Mouse (Mus musculus) frontal cortex, postnatal 10 days (tissue): ENCODE measurements around the gene Tmem217.
"Not testable (repeated sequence)": the region's sequence is repeated elsewhere in the genome, so short reads cannot be mapped to it uniquely, and the experiment has no call there.

Source experiments
- DNase-seq, 2 experiments: peaks; one replicate each; pipeline ENCODE4 v3.0.0; 2022; ENCODE audit warnings: low spot score in 2 of 2, mixed read lengths in 1 of 2

Gene Tmem217

DNA sequence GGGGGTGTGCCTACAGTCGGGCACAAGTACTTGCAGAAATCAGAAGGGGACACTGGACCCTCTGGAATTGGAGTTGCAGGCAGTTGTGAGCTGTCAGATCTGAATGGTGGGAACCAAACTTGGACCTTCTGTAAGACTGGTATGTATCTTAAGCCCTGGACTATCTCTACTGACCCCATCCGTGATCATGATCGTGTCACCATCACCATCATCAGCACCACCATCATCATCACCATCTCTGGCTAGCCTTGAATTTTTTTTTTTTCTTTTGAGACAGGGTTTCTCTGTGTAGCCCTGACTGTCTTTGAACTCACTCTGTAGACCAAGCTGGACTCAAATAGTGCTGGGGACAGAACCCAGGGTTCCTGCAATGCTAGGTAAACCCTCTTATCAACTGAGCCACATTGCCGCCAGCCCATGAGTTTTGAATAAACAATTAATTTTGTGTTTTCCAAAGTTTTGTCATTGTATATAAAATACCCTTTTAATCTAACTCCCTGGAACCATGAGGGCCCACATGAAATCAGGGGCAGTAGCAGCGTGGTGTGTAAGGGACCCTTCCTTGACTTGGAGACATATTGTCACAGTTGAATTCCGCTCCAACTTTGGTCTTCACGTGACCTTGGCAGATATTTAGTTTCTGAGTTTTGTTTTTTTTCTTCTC is 50.0 kb downstream of the Tmem217 start:
- no peak for DNase-seq

DNA sequence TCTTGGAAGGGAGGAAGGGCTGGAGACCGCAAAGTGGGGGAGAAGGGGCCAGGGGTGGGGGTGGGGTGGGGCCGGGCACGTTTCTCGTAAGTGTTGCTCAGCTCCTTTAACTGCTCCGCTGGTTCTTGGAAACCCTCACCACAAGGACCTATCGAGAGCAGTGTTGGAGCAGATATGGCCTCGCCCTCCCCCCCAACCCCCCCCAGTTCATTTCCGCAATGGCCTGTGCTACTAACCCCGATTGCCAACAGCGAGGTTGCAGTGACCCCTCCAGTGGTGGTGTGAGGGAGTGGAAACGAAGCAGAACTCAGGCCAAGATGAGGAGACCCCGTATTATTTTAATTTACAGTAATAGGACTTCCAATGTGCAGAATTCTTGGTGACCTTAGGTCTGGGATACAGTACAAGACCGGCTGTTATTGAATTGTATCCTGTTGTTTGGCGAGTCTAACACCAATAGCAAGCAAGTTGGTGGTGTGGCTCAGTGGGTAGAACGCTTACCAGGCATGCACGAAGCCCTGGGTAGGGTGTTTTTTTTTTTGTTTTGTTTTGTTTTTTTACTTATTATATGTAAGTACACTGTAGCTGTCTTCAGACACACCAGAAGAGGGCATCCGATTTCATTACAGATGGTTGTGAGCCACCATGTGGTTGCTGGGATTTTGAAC is 51.2 kb downstream of the Tmem217 start:
- no peak for DNase-seq

DNA sequence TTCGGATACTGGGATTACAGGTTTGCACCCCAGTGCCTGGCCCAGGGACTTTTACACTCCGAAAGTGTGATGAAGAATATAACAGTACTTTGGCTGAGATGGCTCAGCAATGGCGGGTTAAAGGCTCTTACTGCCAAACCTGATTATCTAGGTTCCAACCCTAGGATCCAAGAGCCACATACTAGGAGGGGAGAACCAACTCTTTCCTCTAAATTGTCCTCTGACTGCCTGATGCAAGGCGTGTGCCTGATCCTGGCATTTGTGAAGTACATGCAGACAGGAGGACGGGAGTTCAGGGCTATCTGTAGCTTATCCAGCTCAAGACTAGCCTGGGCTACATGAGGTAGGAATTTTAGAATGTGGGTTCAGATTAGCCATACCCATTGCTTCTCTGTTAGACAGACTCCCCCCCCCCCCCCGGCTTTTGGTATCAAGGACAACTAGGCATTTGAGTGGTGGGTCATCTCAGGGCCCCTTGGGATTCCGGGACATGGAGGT is 51.9 kb downstream of the Tmem217 start:
- DNase-seq = no peak

DNA sequence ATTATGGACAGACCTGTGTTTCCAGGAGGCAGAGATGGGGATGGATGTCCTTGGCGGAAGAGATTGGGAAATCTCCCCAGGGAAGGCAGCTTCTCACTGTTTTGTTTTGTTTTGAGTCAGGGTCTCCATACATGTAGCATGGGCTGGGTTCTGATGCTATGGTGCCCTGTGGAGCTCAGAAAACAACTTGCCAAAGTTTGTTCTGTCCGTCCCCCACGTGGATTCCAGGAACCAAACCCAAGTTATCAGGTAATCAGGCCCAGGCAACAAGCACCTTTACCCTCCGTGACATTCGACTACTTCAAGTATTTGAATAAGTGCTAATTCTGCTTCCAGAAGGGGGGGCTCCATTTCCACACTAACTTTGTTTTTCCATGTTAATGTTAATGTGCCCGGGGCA is 52.7 kb downstream of the Tmem217 start:
- DNase-seq = no peak

- not testable (repeated sequence) for DNase-seq
Observed at GRCm38 (mm10) chr17:29498952-29499351, 53.2 kb downstream of the Tmem217 start.

- DNase-seq = no peak
Observed at GRCm38 (mm10) chr17:29498028-29498427, 54.2 kb downstream of the Tmem217 start.

- not testable (repeated sequence) for DNase-seq
Observed at GRCm38 (mm10) chr17:29497481-29497880, 54.7 kb downstream of the Tmem217 start.

DNA sequence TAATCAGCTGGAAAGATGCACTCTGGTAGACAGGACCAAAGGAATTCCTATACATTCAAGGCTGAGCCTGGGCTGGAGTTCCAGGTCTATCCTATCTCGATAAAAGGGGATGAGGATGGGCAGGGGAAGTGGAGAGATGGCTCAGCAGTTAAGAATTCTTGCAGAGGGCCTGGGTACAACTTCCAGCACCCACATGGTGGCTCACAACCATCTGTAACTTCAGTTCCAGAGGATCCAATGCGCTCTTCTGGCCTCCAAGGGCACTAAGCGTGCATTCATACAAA is 55.2 kb downstream of the Tmem217 start:
- no peak for DNase-seq

DNA sequence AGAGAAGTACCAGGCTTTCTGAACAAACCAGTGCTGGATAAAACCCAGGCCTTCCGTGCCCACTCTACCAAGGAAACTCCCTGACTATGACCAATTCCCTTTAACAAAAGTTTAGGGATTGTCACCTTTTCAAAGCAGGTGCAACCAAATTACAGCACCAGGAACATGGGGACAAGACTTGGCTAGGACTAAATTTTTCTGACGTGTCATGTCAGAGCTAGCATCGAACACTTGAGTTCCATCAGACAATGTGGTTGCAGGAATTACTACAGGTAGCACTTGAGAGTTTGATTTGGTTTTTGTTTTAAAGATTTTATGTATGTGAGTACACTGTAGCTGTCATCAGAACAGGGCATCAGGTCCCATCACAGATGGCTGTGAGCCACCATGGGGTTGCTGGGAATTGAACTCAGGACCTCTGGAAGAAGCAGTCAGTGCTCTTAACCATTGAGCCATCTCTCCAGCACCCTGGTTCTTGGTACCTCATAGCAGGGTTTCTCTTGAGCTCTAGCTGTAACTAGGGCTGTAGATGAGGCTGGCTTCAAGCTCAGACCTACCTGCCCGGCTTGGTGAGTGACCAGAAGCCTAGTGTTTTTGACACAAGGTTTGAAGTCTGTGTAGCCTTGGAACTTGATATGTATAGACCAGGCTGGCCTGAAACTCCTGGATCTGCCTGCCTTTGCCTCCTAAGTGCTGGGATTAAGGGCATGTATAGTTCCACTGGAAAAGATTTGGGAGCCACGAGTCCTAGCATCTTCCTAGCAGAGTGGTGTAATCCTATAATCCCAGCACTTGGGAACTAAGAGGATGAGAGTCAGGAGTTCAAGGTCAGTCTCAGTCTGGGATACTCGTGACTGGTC is 55.7 kb downstream of the Tmem217 start:
- no peak for DNase-seq

DNA sequence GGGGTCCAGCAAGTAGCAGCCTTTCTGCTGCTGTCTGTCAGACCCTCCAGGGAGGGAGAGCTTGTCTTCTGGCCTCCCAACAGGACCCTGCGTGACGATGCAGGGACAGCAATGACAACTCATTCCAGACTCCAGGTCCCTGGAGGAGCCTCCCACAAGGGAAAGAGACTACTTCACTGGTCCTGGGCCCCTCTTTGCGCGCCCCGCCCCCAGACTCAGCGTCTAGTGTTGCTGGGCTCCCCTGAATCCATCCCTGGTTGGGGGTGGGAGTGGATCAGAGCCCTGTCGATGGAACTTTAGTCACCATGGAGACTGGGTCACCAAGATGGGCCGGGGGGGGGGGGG is 57.5 kb downstream of the Tmem217 start:
- no peak for DNase-seq

DNA sequence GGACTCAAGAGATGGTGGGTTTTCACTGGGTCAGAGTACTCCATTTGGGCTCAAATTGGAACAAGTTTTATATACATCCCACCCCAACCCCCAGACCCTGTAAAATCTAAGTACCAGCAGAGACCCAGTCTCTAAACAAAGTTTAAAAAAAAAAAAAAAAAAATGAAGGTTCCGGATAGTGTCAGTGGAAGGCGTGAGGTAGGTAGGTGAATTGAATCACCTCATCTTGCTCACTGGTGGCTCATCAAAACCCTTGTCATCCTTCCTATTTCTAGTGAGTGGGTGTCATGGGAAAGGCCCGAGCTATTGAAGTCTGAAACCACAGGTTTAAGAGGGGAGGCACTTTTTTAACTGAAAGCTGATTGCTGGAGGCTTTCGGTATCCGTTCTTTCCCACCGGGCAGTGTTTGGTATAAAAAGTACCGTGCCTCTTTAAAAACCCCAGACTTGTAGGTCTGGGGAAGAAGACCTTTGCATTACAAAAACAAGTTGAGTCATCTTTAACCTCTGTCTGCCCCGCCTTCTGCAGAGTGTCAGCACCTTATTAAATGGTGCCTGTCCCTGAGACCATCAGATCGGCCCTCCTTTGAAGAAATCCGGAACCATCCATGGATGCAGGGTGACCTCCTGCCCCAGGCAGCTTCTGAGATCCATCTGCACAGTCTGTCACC is 58.0 kb downstream of the Tmem217 start:
- DNase-seq = no peak

- no peak for DNase-seq
Observed at GRCm38 (mm10) chr17:29493461-29493980, 58.7 kb downstream of the Tmem217 start.

- peak in 1 of 2 experiments; percentile 33 for DNase-seq
Observed at GRCm38 (mm10) chr17:29492269-29493191, 59.7 kb downstream of the Tmem217 start.

DNA sequence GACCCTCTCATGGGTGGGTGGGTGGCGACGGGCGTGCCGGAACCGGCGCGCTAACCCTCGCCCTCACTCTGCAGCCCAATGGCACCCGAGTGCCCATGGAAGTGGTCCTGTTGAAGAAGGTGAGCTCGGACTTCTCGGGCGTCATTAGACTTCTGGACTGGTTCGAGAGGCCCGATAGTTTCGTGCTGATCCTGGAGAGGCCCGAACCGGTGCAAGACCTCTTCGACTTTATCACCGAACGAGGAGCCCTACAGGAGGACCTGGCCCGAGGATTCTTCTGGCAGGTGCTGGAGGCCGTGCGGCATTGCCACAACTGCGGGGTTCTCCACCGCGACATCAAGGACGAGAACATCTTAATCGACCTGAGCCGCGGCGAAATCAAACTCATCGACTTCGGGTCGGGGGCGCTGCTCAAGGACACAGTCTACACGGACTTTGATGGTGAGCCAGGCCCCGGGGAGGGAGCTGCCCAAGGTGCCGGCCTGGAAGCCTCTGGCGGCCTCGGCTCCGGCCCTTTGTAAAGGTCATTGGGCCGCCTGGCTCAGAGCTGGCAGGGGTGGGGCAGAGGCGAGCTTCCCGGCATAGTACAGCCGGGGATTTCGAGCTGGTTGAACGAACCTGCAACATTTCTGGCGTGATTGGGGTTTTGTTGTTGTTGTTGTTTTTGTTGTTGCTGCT is 60.5 kb downstream of the Tmem217 start:
- peak; percentile 23 to 28 for DNase-seq

- DNase-seq = no peak
Observed at GRCm38 (mm10) chr17:29490713-29491581, 61.2 kb downstream of the Tmem217 start, which contains the start of gene Pim1. Gene Pim1, plus strand, starts transcription at chr17:29490753.

DNA sequence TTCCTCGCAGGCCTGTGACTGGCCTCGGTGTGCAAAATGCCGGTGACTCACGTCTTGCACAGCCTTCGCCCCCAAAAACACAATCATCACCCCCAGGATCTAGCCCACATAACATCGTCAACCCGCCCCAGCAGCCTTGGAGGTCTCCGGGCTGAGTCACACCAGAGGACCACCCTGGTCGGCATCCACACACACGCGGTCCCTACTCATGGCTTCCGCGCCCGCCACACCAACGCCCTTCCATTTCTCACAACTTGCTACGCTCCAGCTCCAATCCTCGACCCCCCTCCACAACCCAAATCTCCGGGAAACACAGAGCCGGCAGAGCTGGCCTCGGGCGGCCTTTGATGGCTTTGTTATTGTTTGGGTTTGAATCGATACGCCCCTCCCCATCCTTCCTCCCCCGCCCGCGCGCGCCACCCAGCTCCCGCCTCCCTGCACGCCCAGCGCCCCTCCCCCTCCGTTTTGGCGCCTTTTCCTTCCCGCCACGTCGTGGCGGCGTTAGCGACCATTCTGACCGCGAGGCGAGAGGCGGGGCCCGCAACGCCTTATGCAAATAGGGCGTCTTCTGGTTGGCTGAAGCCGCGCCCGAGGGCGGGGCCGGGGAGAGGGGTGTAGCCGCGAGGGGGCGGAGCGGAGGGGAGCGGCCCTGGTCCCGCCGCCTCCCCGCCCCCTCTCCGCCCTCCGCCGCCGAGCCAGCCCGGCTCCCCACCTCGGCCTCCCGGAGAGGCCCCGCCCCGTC is 62.0 kb downstream of the Tmem217 start:
- DNase-seq = peak; percentile 94 to 95

GRCm38 (mm10) chr17:29488978-29489970 is 62.9 kb downstream of the Tmem217 start:
- DNase-seq = no peak
